Mouse (Mus musculus) cortical plate, adult 2 months (tissue): ENCODE results near the gene Dscaml1.

Experiments used
- CTCF ChIP-seq: fragments of 200-500 bp; IDR thresholded peaks from 2 replicates; pipeline ENCODE4 v1.5.1; 2011; ENCODE audit warnings: mild to moderate bottlenecking, control low read depth, low read length; ENCODE audit not compliant: insufficient read depth; ENCODE audit errors: extremely low read depth
- POLR2A ChIP-seq: fragments of 200-500 bp; IDR thresholded peaks from 2 replicates; pipeline ENCODE4 v1.6.1; 2011; ENCODE audit warnings: mild to moderate bottlenecking, low read length, control low read depth; ENCODE audit not compliant: insufficient read depth; ENCODE audit errors: extremely low read depth

DNA sequence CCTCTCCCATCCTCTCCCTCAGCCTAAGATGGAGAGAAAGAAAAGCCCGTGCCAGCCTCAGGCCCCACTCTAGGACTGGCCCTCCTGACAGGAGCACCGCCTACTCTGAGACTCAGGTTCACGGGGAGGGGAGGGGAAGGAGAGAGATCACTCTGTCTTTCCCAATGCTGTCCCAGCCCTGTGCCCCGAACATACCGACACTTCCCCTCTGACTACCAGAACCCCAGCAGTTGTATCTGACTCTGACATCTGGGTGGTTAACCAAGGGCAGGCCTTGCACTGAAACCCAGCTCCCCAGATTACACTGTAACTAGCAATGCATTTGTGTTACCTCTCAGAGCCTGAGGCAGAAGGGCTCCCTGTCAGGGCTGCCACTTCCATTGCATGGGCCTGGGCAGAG lies 362.0 kb downstream of the Dscaml1 start:
- TF ChIP-seq CTCF (no peak), POLR2A (no peak)
